Mouse (Mus musculus) CH12.LX (cell line): Measurements from ENCODE around the gene Lrrc42. TPM values are rescaled to one million over a fixed set of nuclear protein-coding genes. Genes with fewer than 3 reads are reported as not detected.

ENCODE experiments used
- DNase-seq: peaks from one replicate; pipeline ENCODE4 v3.0.0-alpha.2; 2013; ENCODE audit errors: extremely low read depth
- H3K27ac ChIP-seq: 2 replicates; pipeline ENCODE4 v1.5.1; 2012; ENCODE audit warnings: low read depth, mild to moderate bottlenecking, control low read depth, moderate library complexity; ENCODE audit not compliant: insufficient read depth
- H3K27me3 ChIP-seq: replicated peaks from 2 replicates; pipeline ENCODE3; 2012; ENCODE audit warnings: inconsistent platforms
- H3K36me3 ChIP-seq, 2 experiments: replicated peaks in 1 of 2; 2 replicates each; pipeline versions ENCODE3 to v1.6.1; 2012; ENCODE audit warnings: inconsistent platforms in 1 of 2, low read length in 1 of 2, mild to moderate bottlenecking in 1 of 2, mixed read lengths in 1 of 2, moderate library complexity in 1 of 2; ENCODE audit not compliant: control insufficient read depth in 1 of 2, insufficient read depth in 1 of 2
- H3K4me1 ChIP-seq, 2 experiments: 2 replicates each; pipeline ENCODE4 v1.6.1; 2012; ENCODE audit warnings: inconsistent platforms in 1 of 2, moderate library complexity in 1 of 2; ENCODE audit not compliant: insufficient read depth in 2 of 2, control insufficient read depth in 1 of 2
- H3K4me2 ChIP-seq: 2 replicates; pipeline ENCODE4 v1.6.1; 2012; ENCODE audit warnings: low read depth, mild to moderate bottlenecking, control low read depth; ENCODE audit not compliant: poor library complexity, insufficient read depth, severe bottlenecking
- H3K4me3 ChIP-seq, 3 experiments: fragments of 150-350 bp in 1 of 3; sonication (generic) in 1 of 3; replicated peaks in 1 of 3; 2 replicates each; pipeline versions ENCODE3 to v1.5.1; 2011 to 2012; ENCODE audit warnings: low read depth in 2 of 3, low read length in 2 of 3, mild to moderate bottlenecking in 2 of 3, moderate library complexity in 2 of 3, control low read depth in 1 of 3, improper control_type of control experiment in 1 of 3, inconsistent platforms in 1 of 3, mixed read lengths in 1 of 3; ENCODE audit not compliant: poor library complexity in 1 of 3
- H3K79me2 ChIP-seq: replicated peaks from 2 replicates; pipeline ENCODE4 v1.6.1; 2012; ENCODE audit warnings: mild to moderate bottlenecking, moderate library complexity; ENCODE audit not compliant: control insufficient read depth, poor library complexity, insufficient read depth, severe bottlenecking; ENCODE audit errors: extremely low read depth
- H3K9ac ChIP-seq: 2 replicates; pipeline ENCODE4 v1.6.1; 2012; ENCODE audit warnings: low read depth, mild to moderate bottlenecking, control low read depth, moderate library complexity; ENCODE audit not compliant: insufficient read depth
- H3K9me3 ChIP-seq: replicated peaks from 2 replicates; pipeline ENCODE3; 2012; ENCODE audit warnings: low read length, inconsistent platforms, mixed read lengths
- CHD1 ChIP-seq: IDR thresholded peaks from 2 replicates; pipeline ENCODE4 v1.6.1; 2012; ENCODE audit warnings: low read depth, low read length, improper control_type of control experiment, inconsistent platforms
- CHD2 ChIP-seq: IDR thresholded peaks from 2 replicates; pipeline ENCODE4 v1.6.1; 2011; ENCODE audit warnings: low read length, improper control_type of control experiment
- CTCF ChIP-seq, 2 experiments: IDR thresholded peaks in 1 of 2; conservative IDR thresholded peaks in 1 of 2; 2 replicates each; pipeline ENCODE4 v1.5.1; 2011 to 2012; ENCODE audit warnings: low read depth in 2 of 2, low read length in 2 of 2, improper control_type of control experiment in 1 of 2, inconsistent platforms in 1 of 2, mild to moderate bottlenecking in 1 of 2, moderate library complexity in 1 of 2
- ELF1 ChIP-seq: IDR thresholded peaks from 2 replicates; pipeline ENCODE4 v1.6.1; 2014; ENCODE audit warnings: low read depth, mild to moderate bottlenecking, inconsistent platforms, low read length, improper control_type of control experiment
- EP300 ChIP-seq: IDR thresholded peaks from 2 replicates; pipeline ENCODE4 v1.6.1; 2011; ENCODE audit warnings: low read length, improper control_type of control experiment
- ETS1 ChIP-seq: conservative IDR thresholded peaks from 2 replicates; pipeline ENCODE4 v1.6.1; 2012; ENCODE audit warnings: low read depth, mild to moderate bottlenecking, inconsistent platforms, low read length, improper control_type of control experiment, moderate library complexity
- GABPA ChIP-seq: IDR thresholded peaks from 2 replicates; pipeline ENCODE4 v1.6.1; 2012; ENCODE audit warnings: low read depth, low read length, improper control_type of control experiment, inconsistent platforms; ENCODE audit not compliant: insufficient replicate concordance
- HCFC1 ChIP-seq: IDR thresholded peaks from 2 replicates; pipeline ENCODE4 v1.6.1; 2012; ENCODE audit warnings: low read depth, mild to moderate bottlenecking, inconsistent platforms, low read length, improper control_type of control experiment
- JUND ChIP-seq: conservative IDR thresholded peaks from 2 replicates; pipeline ENCODE4 v1.6.1; 2011; ENCODE audit warnings: low read depth, low read length, improper control_type of control experiment
- MAFK ChIP-seq: IDR thresholded peaks from 2 replicates; pipeline ENCODE4 v1.6.1; 2011; ENCODE audit warnings: low read length, improper control_type of control experiment; ENCODE audit not compliant: insufficient replicate concordance
- MAZ ChIP-seq: IDR thresholded peaks from 2 replicates; pipeline ENCODE4 v1.6.1; 2012; ENCODE audit warnings: low read depth, mild to moderate bottlenecking, inconsistent platforms, low read length, improper control_type of control experiment, moderate library complexity
- MEF2A ChIP-seq: IDR thresholded peaks from 2 replicates; pipeline ENCODE4 v1.6.1; 2014; ENCODE audit warnings: low read depth, mild to moderate bottlenecking, inconsistent platforms, low read length, improper control_type of control experiment, borderline replicate concordance
- MXI1 ChIP-seq: IDR thresholded peaks from 2 replicates; pipeline ENCODE4 v1.6.1; 2011; ENCODE audit warnings: mild to moderate bottlenecking, low read depth, low read length, improper control_type of control experiment
- MYC ChIP-seq: IDR thresholded peaks from 2 replicates; pipeline ENCODE4 v1.6.1; 2011; ENCODE audit warnings: low read depth, mild to moderate bottlenecking, improper control_type of control experiment, low read length
- NELFE ChIP-seq: IDR thresholded peaks from 2 replicates; pipeline ENCODE4 v1.6.1; 2011; ENCODE audit warnings: low read depth, low read length, improper control_type of control experiment
- NRF1 ChIP-seq: IDR thresholded peaks from 2 replicates; pipeline ENCODE4 v1.6.1; 2014; ENCODE audit warnings: low read depth, mild to moderate bottlenecking, inconsistent platforms, low read length, improper control_type of control experiment, moderate library complexity
- PAX5 ChIP-seq: IDR thresholded peaks from 2 replicates; pipeline ENCODE4 v1.6.1; 2012; ENCODE audit warnings: low read length, inconsistent platforms, mixed read lengths
- POLR2A ChIP-seq: IDR thresholded peaks from 2 replicates; pipeline ENCODE4 v1.6.1; 2011; ENCODE audit warnings: low read depth, mild to moderate bottlenecking, improper control_type of control experiment, low read length
- POLR2AphosphoS2 ChIP-seq: IDR thresholded peaks from 2 replicates; pipeline ENCODE4 v1.6.1; 2011; ENCODE audit warnings: low read depth, low read length, improper control_type of control experiment
- RAD21 ChIP-seq: IDR thresholded peaks from 2 replicates; pipeline ENCODE4 v1.6.1; 2011; ENCODE audit warnings: low read depth, mild to moderate bottlenecking, low read length, improper control_type of control experiment, moderate library complexity
- RCOR1 ChIP-seq: conservative IDR thresholded peaks from 2 replicates; pipeline ENCODE4 v1.6.1; 2012; ENCODE audit warnings: low read depth, mild to moderate bottlenecking, inconsistent platforms, low read length, improper control_type of control experiment
- SIN3A ChIP-seq: IDR thresholded peaks from 2 replicates; pipeline ENCODE4 v1.6.1; 2012; ENCODE audit warnings: low read length, improper control_type of control experiment, inconsistent platforms
- TBP ChIP-seq: conservative IDR thresholded peaks from 2 replicates; pipeline ENCODE4 v1.6.1; 2011; ENCODE audit warnings: low read depth, low read length, improper control_type of control experiment
- TCF12 ChIP-seq: IDR thresholded peaks from 2 replicates; pipeline ENCODE4 v1.6.1; 2014; ENCODE audit warnings: low read depth, mild to moderate bottlenecking, inconsistent platforms, low read length, improper control_type of control experiment
- UBTF ChIP-seq: IDR thresholded peaks from 2 replicates; pipeline ENCODE4 v1.6.1; 2012; ENCODE audit warnings: low read depth, mild to moderate bottlenecking, inconsistent platforms, low read length, improper control_type of control experiment, moderate library complexity
- USF1 ChIP-seq: IDR thresholded peaks from 2 replicates; pipeline ENCODE4 v1.6.1; 2014; ENCODE audit warnings: low read depth, mild to moderate bottlenecking, inconsistent platforms, low read length, improper control_type of control experiment
- USF2 ChIP-seq: conservative IDR thresholded peaks from 2 replicates; pipeline ENCODE4 v1.6.1; 2011; ENCODE audit warnings: low read depth, low read length, improper control_type of control experiment
- ZC3H11A ChIP-seq: IDR thresholded peaks from 2 replicates; pipeline ENCODE4 v1.6.1; 2012; ENCODE audit warnings: low read depth, mild to moderate bottlenecking, inconsistent platforms, low read length, improper control_type of control experiment
- ZKSCAN1 ChIP-seq: IDR thresholded peaks from 2 replicates; pipeline ENCODE4 v1.6.1; 2012; ENCODE audit warnings: low read depth, inconsistent platforms, low read length, improper control_type of control experiment, borderline replicate concordance
- ZMIZ1 ChIP-seq: IDR thresholded peaks from 2 replicates; pipeline ENCODE4 v1.6.1; 2012; ENCODE audit warnings: low read depth, mild to moderate bottlenecking, inconsistent platforms, low read length, improper control_type of control experiment
- ZNF384 ChIP-seq: IDR thresholded peaks from 2 replicates; pipeline ENCODE4 v1.6.1; 2012; ENCODE audit warnings: low read depth, low read length, improper control_type of control experiment, inconsistent platforms
- dilution Hi-C: fragments of 300-500 bp; cut with MboI; formaldehyde crosslinking; loops from 2 replicates; pipeline ENCODE4 v1.14.3; 2020; ENCODE audit warnings: low sequenced_read_pairs; ENCODE audit not compliant: extremely low pct_unique_long_range_greater_than_20kb, extremely low pct_ligation_motif_present
- in situ Hi-C: fragments of 300-500 bp; cut with MboI; formaldehyde crosslinking; loops from 3 replicates; pipeline ENCODE4 v1.14.3; 2019; ENCODE audit warnings: low sequenced_read_pairs, low pct_ligation_motif_present, low pct_unique_long_range_greater_than_20kb, mixed read lengths
- polyA plus RNA-seq: library from polyadenylated mRNA; unstranded; fragments of >175 nt; gene quantifications from 2 replicates; pipeline ENCODE4 v1.2.1, GENCODE M21; 2012; ENCODE audit warnings: low read depth; ENCODE audit not compliant: insufficient read length
- total RNA-seq, 2 experiments: library from RNA; depleted of rRNA; stranded (reverse); fragments of 300-350 nt in 1 of 2; fragments of >200 nt in 1 of 2; gene quantifications; 2 replicates each; pipeline ENCODE4 v1.2.3; 2012 to 2014

The Lrrc42 gene
- total RNA-seq (2012; rRNA removed), result 13.0 and 13.7 TPM in 2 replicates
- 15.3 and 24.9 TPM in 2 replicates for total RNA-seq (2014; rRNA removed)
- polyA plus RNA-seq, result 48.2 and 72.9 TPM in 2 replicates

- peak within 1 kb of the TSS; percentile 53 for H3K27ac ChIP-seq
- no peaks in the 10 kb centered on the region for H3K36me3 ChIP-seq
- H3K4me3 ChIP-seq, result peak within 1 kb of the TSS; percentile 75 to 92 (median 78)
- peak; percentile 90 for DNase-seq
- TF ChIP-seq USF2, result no peak
- peak; percentile 38; the same call in 1 of the 2 replicates for TF ChIP-seq ELF1
- TF ChIP-seq CHD2, result peak; percentile 12
- TF ChIP-seq MAFK, result no peak
- TF ChIP-seq MAZ, result peak; percentile 68
- peak in 1 of 2 experiments; percentile 44; a peak in 2 of 4 replicates for TF ChIP-seq CTCF (conservative IDR thresholded peaks at IDR 0.05 in 1 of 2, IDR thresholded peaks at IDR 0.05 in 1 of 2; ENCODE audit: low read depth in 2 of 2, low read length in 2 of 2)
- TF ChIP-seq ETS1, result no peak
- peak; percentile 59 for TF ChIP-seq SIN3A
- no peak for TF ChIP-seq CHD1
- TF ChIP-seq HCFC1, result peak; percentile 22; the same call in 1 of the 2 replicates
- 0 out of 2 replicates have a peak, but pooled peaks have one; percentile 41 for TF ChIP-seq ZMIZ1
- no peak for TF ChIP-seq RCOR1
- TF ChIP-seq ZNF384, result no peak
- TF ChIP-seq ZKSCAN1, result no peak
- peak; percentile 82 for TF ChIP-seq NRF1
- TF ChIP-seq TCF12, result peak; percentile 42; the same call in 1 of the 2 replicates
- TF ChIP-seq EP300, result no peak
- no peak for TF ChIP-seq POLR2AphosphoS2
- TF ChIP-seq RAD21, result no peak
- peak; percentile 66 for TF ChIP-seq MXI1
- no peak for TF ChIP-seq GABPA
- no peak for TF ChIP-seq MEF2A
- no peak for TF ChIP-seq USF1
- TF ChIP-seq JUND, result no peak
- no peak for TF ChIP-seq MYC
- TF ChIP-seq NELFE, result peak; percentile 69; the same call in 1 of the 2 replicates
- peak; percentile 47; the same call in 1 of the 2 replicates for TF ChIP-seq UBTF
- no peak for TF ChIP-seq PAX5
- peak; percentile 67 for TF ChIP-seq POLR2A
- no peak for TF ChIP-seq TBP
- no peak for TF ChIP-seq ZC3H11A
- dilution Hi-C loops (no loop called here), in situ Hi-C loops (loop anchor here (5.0 kb wide), 1 partner anchor 94 kb away; no protein-coding TSS in a partner anchor)
- peaks cover 6% of the 10 kb centered on the region for H3K79me2 ChIP-seq
- peak within 1 kb of the TSS; percentile 94 for H3K4me2 ChIP-seq
- H3K9me3 ChIP-seq, result no peaks in the 10 kb centered on the region
- H3K9ac ChIP-seq, result peak within 1 kb of the TSS; percentile 86
- peaks cover 2 to 41% of the 10 kb centered on the region in 2 experiments; a peak in 3 of 4 replicates for H3K4me1 ChIP-seq
- no peaks in the 10 kb centered on the region for H3K27me3 ChIP-seq
These were observed at the start of gene Lrrc42, which contains the start of gene Hspb11 for GRCm38 (mm10) chr4:107253125-107254091. TSS of gene Lrrc42 (minus strand) at chr4:107253532. TSS of gene Hspb11 (plus strand) at chr4:107253593.
